Mouse (Mus musculus) B cell, adult 62 days (primary cell): ENCODE results near the gene 4930435E12Rik. TPM values are rescaled to one million over a fixed set of nuclear protein-coding genes. Genes with fewer than 3 reads are reported as not detected.

Source experiments
- total RNA-seq: library from RNA; stranded (reverse); gene quantifications from 4 replicates; pipeline ENCODE4 v1.2.4, GENCODE M21; 2023

Gene 4930435E12Rik
- total RNA-seq, result not detected in 4 replicates

GRCm38 (mm10) chr16:38828649-38829048 lies at the start of gene 4930435E12Rik:
Gene 4930435E12Rik (minus strand): TSS chr16:38828749.

GRCm38 (mm10) chr16:38800091-38800490 lies 28.5 kb downstream of the 4930435E12Rik start, which contains the start of gene Upk1b:
Gene Upk1b (minus strand): TSS chr16:38800328.

Other genes with a start within 250 kb of the 4930435E12Rik start
- 2.8 to 3.8 TPM (median 3.6 TPM) in 4 replicates for gene Arhgap31, start 115.5 kb downstream of the 4930435E12Rik start, total RNA-seq
- 0.50 to 0.66 TPM (median 0.55 TPM) in 3 of 4 replicates, not detected in the other for gene B4galt4, start 86.5 kb downstream of the 4930435E12Rik start, total RNA-seq
- gene Upk1b, start 28.4 kb downstream of the 4930435E12Rik start, total RNA-seq, result 0.28 TPM in 1 of 4 replicates, not detected in the others
- gene Igsf11, start 63.9 kb upstream of the 4930435E12Rik start, total RNA-seq, result not detected in 4 replicates